Mouse (Mus musculus) urinary bladder, adult 18-20 months (tissue): ENCODE data around the gene Pnmal1.
"Not testable (repeated sequence)": the region's sequence is repeated elsewhere in the genome, so short reads cannot be mapped to it uniquely, and the experiment has no call there.

Source experiments
- DNase-seq, 2 experiments: peaks; one replicate each; pipeline ENCODE4 v3.0.0; 2022; ENCODE audit warnings: low spot score in 2 of 2, mixed read lengths in 2 of 2

The Pnmal1 gene

GRCm38 (mm10) chr7:16950861-16951635 is 8.4 kb upstream of the Pnmal1 start:
- peak; percentile 41 to 59 for DNase-seq

GRCm38 (mm10) chr7:16953776-16954175 is 5.7 kb upstream of the Pnmal1 start:
- DNase-seq: not testable (repeated sequence)

- no peak for DNase-seq
Observed at GRCm38 (mm10) chr7:16955712-16956111, 3.8 kb upstream of the Pnmal1 start.

- no peak for DNase-seq
Observed at GRCm38 (mm10) chr7:16956410-16957265, 2.8 kb upstream of the Pnmal1 start.

GRCm38 (mm10) chr7:16961678-16962077 is 2.2 kb downstream of the Pnmal1 start:
- DNase-seq: no peak

GRCm38 (mm10) chr7:16968414-16968813 is 8.9 kb downstream of the Pnmal1 start:
- no peak for DNase-seq

- no peak for DNase-seq
Observed at GRCm38 (mm10) chr7:16971160-16971559, 11.7 kb downstream of the Pnmal1 start.

GRCm38 (mm10) chr7:16974018-16974417 is 14.5 kb downstream of the Pnmal1 start:
- no peak for DNase-seq

GRCm38 (mm10) chr7:16976298-16976697 is 16.8 kb downstream of the Pnmal1 start:
- DNase-seq: no peak

- no peak for DNase-seq
Observed at GRCm38 (mm10) chr7:16978173-16978572, 18.7 kb downstream of the Pnmal1 start.

GRCm38 (mm10) chr7:16978593-16978992 is 19.1 kb downstream of the Pnmal1 start:
- DNase-seq: no peak

GRCm38 (mm10) chr7:16980348-16980747 is 20.9 kb downstream of the Pnmal1 start:
- peak in 1 of 2 experiments; percentile 53 for DNase-seq

GRCm38 (mm10) chr7:16982859-16983568 is 23.5 kb downstream of the Pnmal1 start, which contains the start of gene Gm42372:
Gene Gm42372 (plus strand): TSS chr7:16983086.
- DNase-seq: no peak

GRCm38 (mm10) chr7:16987541-16988149 is 28.2 kb downstream of the Pnmal1 start:
- no peak for DNase-seq

- no peak for DNase-seq
Observed at GRCm38 (mm10) chr7:16988405-16988804, 28.9 kb downstream of the Pnmal1 start.

- DNase-seq: no peak
Observed at GRCm38 (mm10) chr7:16990006-16990744, 30.7 kb downstream of the Pnmal1 start.

- DNase-seq: no peak
Observed at GRCm38 (mm10) chr7:16991681-16992450, 32.4 kb downstream of the Pnmal1 start.

GRCm38 (mm10) chr7:16992451-16992807 is 33.0 kb downstream of the Pnmal1 start, which contains the start of gene Ccdc8:
Gene Ccdc8 (plus strand): TSS chr7:16992708.
- no peak for DNase-seq

GRCm38 (mm10) chr7:16993651-16994399 is 34.3 kb downstream of the Pnmal1 start:
- peak in 1 of 2 experiments; percentile 80 for DNase-seq
